Mouse (Mus musculus) adipocyte (in vitro differentiated cells): Measurements from ENCODE around the gene Slco1a5.
"Not testable (repeated sequence)": the region's sequence is repeated elsewhere in the genome, so short reads cannot be mapped to it uniquely, and the experiment has no call there.

Experiments used
- DNase-seq: peaks from one replicate; pipeline ENCODE4 v3.0.0-alpha.2; 2016; ENCODE audit warnings: low spot score

The Slco1a5 gene

DNA sequence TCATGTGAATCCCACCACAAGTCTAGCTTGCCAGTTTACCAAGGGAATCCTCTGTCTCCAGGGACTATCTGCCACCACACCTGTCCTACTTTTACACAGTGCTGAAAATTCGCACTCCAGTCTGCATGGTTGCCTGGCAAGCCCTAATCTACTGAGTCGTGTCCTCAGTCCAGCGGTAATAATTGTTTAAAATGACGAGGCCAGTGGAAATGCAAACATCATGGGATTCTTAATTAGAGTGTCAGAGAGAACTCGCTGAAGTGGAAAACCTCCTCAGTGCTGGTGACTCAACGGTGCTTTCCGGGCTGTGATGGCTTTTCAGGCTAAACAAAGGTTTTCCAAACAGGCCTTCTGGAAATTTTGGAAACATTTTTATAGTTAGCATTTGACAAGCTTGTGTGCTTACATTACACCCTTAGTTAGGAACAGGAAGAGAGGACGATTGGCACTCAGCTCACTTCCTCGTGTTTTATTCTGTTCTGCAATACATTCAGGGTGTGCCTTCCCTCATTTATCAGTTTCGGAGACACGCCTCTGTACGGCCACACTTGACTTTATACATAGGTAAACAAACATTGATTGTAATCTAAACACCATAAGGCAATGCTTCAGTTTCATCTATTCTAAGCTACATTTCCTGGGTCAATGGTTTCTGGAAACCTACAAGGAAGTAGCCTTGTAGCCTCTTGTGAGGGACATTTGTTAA is 33.2 kb downstream of the Slco1a5 start:
- DNase-seq = no peak

DNA sequence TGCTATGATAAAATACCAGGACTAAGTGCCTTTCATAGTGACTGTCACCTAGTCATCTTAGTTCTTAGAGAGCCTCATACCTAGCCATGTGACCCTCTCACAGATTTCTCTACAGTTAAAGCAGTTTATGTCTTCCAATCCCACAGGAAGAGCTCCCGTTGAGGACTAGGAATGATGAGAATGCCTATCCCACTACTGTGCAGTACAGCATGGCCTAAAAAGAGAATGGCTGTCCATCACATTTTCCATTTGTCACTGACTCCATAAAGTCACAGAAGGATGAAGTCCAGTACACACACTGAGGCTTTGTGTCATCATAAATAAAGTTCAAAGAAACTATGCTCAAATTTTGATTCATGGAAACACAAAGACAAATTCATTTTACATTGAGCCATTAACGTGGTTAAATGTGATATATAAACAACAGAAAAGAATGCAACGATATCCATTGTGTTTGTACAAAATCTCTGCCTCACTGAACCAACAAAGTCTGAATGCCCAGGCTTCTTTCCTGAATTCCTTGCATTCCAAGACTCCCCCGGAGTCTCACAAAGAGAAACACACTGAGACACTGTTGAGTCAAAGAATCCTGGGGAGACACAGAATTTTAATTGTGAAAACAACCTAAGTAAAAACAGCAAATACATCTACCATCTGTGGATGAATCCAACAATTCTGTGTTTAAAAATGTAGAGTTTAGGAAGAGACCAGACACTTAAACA is 46.9 kb downstream of the Slco1a5 start:
- no peak for DNase-seq

DNA sequence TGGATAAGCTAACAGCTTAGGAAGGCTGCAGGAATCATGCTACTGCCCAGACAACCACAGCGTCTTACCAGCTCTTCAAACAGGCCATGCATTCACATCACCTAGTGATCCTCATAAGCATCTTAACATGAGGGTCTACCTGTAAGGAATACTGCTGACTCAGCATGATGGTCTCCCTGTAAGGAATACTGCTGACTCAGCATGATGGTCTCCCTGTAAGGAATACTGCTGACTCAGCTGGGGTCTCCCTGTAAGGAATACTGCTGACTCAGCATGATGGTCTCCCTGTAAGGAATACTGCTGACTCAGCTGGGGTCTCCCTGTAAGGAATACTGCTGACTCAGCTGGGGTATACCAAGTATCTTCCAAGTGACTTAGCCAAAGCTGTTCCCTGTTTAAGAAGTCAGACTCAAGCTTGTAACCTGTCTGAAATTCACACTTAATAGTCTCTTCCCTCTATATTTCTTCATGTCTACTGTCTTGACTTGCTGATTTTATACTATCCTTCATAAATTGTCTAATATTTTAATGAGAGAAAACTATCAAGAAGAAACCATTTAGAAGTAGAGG is 72.0 kb downstream of the Slco1a5 start:
- DNase-seq = not testable (repeated sequence)

GRCm38 (mm10) chr6:142245065-142245464 is 77.7 kb downstream of the Slco1a5 start:
- DNase-seq = no peak

DNA sequence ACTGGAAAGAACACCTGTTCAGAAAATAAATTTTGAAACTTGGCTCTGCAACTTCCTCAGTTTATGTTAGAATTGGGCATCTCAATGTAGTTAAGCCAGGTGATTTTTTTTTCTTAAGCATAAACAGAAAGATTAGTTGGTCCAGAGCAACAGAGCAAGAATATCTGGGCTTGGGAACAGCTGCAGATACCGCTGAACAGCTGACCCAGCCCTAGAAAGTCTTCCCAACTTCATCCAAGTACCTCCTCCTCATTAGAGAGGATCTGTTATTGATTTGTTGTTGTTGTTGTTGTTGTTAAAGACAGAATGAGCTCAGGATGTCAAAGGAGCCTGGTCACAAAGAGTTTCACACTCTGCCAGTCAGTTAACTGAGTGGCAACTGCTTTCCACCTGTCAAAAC is 83.3 kb downstream of the Slco1a5 start:
- no peak for DNase-seq

DNA sequence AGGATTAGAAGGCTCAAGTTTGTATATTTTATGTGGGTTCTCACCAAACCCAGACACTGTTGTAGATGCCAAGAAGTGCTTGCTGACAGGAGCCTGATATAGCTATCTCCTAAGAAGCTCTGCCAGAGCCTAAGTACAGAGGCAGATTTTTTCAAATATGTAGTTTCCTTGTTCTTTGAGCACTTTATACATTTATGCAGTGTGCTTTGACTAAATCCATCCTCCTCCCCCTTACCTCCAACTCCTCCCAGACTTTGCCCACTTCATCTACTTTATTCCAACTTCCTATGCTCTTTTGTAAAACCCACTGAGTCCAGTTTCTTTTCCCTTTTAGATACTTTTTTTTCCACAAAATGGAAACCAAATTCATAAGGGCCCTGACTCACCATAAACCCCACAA is 102.6 kb downstream of the Slco1a5 start:
- DNase-seq = no peak

DNA sequence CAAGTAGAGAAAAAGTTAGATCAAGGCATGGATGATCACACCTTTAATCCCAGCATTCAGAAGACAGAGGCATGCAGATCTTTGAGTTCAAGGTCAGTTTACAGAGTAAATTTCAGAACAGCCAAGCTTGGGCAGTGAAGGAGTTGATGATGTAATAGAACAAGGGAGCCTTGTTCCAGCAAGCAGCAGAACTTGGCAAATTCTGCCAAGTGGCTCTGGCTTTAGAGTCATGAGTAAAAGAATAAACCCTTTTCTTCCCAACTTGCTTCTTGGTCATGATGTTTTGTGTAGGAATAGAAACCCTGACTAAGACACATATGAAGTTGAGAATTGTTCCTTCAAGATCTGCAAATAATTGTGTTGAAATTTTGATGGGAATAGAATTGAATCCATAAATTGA is 111.0 kb downstream of the Slco1a5 start:
- peak; percentile 60 for DNase-seq

- DNase-seq = peak; percentile 14
Observed at GRCm38 (mm10) chr6:142209749-142210148, 113.0 kb downstream of the Slco1a5 start.

DNA sequence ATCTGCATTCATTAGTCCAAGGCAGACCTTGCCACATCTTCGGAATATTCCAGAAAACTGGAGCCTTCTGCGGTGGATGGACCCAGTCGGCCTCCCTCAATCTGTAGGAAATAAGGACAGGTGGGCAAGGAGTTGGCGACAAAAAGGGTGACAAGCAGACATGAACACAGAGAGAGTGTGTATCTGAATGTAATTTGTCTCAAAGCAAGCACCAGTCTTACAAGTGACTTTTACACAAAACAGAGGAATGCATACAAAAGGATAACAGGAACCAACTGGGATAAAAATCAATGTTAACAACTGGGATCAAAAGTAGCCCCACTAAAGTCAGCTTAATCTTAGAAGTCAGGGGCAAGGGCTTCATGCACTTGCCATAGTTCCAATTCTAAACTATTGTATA is 114.4 kb downstream of the Slco1a5 start, which contains the start of gene Slco1a6:
Slco1a6 (minus strand) TSS at position 101 of the 400 bp plus-strand sequence.
- DNase-seq = no peak

- DNase-seq = no peak
Observed at GRCm38 (mm10) chr6:142200524-142200923, 122.3 kb downstream of the Slco1a5 start.

DNA sequence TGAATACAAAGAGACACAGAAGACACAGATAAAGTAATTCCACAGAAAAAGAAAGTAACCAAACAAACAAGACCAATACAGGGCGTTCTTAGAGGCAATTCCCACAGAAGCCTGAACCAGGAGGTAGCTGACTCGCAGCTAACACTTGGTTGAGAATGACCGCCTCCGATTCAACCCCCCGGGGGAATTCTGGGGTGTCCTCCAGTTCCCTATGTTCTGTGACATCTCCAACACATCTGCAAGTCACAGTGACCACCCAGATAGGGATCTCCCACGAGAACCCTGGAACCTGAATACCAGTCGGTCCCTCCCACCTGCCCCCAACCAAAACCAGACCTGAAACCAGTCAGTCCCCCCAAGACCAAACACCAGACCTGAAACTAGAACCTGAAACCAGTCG is 128.5 kb downstream of the Slco1a5 start:
- no peak for DNase-seq

DNA sequence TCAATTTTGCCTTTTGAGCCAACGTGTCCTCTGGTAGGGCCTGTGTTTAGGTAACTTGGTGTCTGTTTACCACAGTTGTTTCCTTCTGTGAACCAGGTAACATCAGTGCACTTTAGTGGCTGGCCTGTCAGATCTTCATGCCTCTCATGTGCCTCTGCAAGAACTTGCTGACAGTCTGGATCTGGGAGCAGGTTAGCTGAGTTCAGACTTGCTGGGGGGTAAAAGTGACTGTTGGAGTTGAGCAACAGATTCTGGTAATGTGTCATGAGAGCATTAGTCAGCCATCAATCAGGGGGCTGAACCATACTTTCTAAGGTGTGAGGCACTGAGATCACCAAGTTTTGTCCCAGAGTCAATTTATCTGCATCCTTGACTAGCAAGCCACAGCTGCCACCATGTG is 130.8 kb downstream of the Slco1a5 start:
- no peak for DNase-seq

- no peak for DNase-seq
Observed at GRCm38 (mm10) chr6:142187426-142187825, 135.4 kb downstream of the Slco1a5 start.

GRCm38 (mm10) chr6:142185868-142186415 is 136.8 kb downstream of the Slco1a5 start:
- no peak for DNase-seq
